Mouse (Mus musculus) adrenal gland, adult 2 months (tissue): ENCODE results near the gene Nfkbid. TPM values are rescaled to one million over a fixed set of nuclear protein-coding genes. Genes with fewer than 3 reads are reported as not detected.
A peak's percentile ranks its signal among the peaks of the same experiment; 100 is the strongest.

Source experiments
- DNase-seq: peaks from one replicate; pipeline ENCODE4 v3.0.0; 2021
- polyA plus RNA-seq: library from polyadenylated mRNA; depleted of rRNA; stranded (reverse); fragments of >200 nt; gene quantifications from 2 replicates; pipeline ENCODE4 v1.2.3, GENCODE M21; 2012
- total RNA-seq, 2 experiments: library from RNA; stranded (reverse); gene quantifications; 2 replicates each; pipeline ENCODE4 v1.2.3; 2021

Nfkbid gene
- total and polyA plus RNA-seq, 3 experiments = 1.1 to 4.1 (median 1.3) TPM

DNA sequence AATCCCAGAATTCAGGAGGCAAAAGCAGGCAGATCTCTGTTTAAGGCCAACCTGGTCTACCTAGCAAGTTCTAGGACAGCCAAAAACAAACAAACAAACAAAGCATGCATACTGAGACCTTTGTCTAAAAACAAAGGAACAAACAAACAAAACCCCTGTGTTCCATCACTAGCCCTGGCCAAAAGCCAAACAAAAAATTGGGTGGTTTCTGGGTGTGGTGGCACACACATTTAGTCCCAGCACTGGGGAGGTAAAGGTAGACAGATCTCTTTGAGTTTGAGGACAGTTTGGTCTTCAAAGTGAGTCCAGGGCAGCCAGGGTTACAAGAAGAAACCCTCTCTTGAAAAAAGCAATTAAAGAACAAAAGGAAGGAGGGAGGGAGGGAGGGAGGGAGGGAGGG, 7.8 kb downstream of the Nfkbid start:
- no peak for DNase-seq

DNA sequence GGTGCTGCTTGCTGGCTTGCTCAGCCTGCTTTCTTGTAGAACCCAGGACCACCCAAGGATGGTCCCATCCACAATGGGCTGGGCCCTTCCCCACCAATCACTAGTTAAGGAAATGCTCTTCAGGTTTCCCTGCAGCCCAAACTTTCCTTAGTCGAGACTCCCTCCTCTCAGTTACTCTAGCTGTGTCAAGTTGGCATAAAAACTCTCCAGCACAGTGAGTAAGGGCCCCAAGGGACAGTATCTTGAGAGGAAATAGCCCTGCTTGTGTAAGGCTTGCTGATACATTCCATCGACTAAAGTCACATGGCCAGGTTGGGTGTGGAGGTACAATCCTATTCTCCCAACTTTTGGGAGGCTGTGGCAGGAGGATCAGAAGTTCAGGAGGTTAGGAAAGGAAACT, 8.7 kb downstream of the Nfkbid start:
- DNase-seq = no peak

DNA sequence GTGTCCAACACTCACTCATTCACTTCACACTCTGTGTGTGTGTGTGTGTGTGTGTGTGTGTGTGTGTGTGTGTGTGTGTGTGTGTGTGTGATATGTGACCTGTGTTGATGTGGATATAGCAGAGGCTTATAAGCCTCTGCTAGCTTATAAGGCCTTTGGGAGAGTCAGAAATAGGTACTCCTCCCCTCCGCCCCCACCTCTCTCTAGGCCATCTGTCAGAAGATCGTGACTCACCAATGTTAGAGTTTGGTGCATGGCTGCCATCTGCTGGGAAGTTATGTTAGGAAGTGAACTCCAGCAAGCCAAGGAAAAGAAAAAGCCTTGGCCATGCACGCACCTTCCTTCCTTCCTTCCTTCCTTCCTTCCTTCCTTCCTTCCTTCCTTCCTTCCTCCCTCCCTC, 10.3 kb downstream of the Nfkbid start:
- DNase-seq = peak; percentile 71

DNA sequence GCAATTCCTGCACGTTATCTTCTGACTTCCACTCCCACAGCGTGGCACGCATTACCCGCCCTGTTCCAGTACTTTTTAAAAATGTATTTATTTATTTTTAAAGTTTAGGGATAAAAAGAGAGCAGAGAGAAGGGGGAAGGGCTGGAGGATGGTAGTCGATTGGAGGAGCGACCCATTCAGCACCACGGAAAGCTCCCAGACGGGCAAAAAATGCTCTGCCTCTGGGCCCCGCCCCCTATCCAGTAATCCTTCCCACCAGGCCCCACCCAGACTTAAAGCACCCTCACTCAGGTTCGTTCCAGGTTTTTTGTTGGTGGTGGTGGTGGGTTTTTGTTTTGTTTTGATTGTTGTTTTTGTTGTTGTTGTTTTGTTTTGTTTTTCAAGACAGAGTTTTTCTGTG, 12.7 kb downstream of the Nfkbid start:
- peak; percentile 70 for DNase-seq

DNA sequence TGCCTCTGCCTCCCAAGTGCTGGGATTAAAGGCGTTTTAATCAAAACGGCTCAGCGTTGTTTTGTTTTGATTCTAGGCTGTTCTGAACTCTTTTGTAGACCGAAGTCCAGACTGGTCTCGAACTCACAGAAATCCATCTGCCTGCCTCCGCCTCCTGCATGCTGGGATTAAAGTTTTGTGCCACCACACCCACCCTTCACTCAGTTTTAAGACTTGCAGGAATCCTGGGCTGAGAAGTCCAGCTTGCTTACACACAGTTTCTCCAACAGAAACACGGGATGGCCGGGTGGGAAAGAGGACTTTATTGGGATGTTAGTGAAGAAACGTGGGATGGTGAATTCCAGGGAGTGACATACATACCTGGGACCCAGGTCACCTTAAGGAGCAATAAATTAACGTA, 13.2 kb downstream of the Nfkbid start:
- no peak for DNase-seq

DNA sequence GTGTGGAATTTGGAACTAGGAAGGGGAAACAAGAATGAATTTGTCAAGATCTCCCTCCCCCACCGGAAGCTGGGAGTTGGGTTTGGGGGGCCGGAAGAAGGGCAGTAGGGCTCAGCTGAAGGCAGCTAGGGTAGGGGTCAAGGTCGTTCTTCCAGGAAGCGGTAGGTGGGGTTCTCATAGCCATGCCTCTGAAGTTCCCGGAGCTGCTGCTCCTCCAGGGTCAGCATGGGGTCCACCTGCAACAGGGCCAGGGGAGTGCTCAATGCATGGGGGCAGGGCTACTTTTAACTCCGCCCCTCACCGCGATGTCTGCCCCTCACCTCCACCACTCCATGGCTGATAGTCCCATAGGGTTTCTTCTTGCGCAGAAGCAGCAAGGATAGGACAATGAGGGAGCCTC, 13.6 kb downstream of the Nfkbid start:
- no peak for DNase-seq

DNA sequence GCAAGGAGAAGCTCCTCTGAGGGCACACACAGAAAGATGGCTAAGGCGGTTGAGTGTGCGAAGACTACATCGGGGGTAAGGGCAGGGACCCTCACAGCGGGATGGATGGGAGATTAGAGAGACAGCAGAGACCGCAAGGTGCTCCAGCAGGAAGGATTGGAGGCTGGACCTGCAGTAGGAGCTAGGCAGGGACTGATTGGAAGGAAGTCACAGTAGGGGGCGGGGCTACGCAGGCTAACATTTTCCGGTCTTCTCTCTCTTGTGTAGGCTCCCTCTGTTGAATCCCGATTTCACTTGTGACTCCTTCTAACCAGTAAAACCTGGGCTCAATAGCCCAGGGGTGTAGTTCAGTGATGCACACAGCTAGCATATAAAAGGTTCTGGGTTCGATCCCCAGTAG, 15.3 kb downstream of the Nfkbid start:
- DNase-seq = no peak

DNA sequence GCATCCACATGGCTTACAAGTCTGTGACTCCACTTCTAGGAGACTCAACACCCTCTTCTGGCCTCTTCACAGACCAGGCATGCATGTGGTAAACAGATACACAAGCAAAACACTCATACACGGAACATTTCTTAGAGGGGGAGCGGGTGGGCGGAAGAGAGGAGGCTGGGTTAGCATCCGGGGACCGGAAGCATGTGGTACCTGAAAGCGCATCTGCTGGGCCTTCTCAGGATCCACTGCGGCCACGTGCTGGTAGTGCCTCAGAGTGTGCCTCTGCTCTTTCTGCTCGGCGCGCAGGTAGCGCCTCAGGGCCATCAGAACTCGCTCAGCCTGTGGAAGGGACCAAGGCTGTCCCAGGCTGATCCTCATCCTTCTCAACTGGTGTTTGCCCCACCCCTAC, 18.2 kb downstream of the Nfkbid start:
- DNase-seq = no peak

DNA sequence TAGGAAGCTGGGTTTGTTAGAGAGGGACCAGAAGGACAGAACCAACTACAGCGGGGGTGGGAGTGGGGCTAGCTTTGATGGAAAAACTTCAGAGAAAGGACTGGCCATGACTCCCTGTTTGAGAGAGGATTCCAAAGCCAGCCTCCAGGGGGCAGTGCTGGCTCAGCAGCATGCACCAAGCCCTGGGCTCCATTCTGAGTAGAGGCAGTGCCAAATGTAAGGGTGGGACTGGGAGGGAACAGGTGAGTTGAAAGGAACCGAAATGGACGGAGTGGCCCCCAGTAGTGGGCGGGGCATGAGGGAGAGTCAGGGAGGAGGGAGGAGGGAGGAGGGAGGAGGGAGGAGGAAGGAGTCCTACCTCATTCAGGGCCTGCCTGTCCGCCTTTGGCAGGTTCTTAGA, 19.2 kb downstream of the Nfkbid start:
- DNase-seq = peak; percentile 57

DNA sequence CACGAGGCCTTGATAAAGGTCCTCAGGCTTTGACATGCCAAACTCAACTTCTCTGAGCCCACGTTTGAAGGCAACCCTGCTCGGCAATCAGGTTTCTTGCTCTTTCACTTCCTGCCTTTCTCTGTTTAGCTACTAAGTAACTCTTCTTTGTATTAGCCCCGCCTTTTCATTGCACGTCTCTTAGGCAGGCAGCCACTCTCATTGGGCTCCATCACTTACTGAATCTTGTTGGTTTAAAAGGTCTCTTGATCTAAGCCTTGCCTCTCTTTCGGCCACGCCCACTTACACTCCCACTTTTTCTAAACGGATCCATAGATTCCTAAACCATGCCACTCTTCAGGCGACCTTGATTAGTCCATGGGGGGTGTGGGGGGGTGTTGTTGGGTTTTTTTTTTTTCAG, 22.2 kb downstream of the Nfkbid start:
- DNase-seq = no peak

DNA sequence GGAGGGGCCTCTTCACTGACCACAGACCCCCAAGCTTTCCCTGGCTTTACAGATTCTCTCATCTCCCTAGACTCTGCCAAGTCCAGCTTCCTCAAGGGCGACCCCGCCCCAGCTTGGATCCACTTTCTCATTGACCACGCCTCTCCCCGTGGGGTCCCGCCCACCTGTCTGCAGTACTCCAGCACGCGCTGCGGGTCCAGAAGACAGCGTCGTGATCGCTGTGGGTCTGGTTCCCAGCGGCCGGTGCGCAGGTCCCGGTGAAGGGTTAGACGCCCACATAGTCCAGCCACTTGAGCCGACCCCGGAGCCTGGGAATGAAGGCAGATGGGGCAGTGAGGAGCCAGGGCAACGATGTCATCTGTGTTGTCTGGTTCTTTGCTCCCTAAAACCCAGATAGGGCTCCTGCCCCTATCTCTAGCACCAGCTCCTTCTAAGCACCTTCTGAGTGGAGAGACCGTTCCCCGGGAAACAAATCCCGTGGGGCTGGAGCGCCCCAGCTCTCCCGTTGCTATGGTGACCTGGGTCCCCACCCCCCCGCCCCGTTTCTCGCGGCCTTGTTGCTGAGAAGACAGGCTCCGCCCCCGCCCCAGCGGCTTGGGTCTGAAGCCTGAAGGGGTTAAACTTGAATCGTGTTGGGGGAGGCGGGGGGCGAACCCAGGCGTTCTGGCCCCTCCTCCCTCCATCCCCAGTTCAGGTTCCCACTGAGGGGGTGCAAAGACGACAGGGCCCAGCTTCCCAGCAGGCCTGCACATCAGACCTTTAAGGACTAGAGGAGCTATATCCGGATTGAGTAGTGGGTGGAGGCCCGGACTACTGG, 22.8 kb downstream of the Nfkbid start:
- peak; percentile 70 for DNase-seq

DNA sequence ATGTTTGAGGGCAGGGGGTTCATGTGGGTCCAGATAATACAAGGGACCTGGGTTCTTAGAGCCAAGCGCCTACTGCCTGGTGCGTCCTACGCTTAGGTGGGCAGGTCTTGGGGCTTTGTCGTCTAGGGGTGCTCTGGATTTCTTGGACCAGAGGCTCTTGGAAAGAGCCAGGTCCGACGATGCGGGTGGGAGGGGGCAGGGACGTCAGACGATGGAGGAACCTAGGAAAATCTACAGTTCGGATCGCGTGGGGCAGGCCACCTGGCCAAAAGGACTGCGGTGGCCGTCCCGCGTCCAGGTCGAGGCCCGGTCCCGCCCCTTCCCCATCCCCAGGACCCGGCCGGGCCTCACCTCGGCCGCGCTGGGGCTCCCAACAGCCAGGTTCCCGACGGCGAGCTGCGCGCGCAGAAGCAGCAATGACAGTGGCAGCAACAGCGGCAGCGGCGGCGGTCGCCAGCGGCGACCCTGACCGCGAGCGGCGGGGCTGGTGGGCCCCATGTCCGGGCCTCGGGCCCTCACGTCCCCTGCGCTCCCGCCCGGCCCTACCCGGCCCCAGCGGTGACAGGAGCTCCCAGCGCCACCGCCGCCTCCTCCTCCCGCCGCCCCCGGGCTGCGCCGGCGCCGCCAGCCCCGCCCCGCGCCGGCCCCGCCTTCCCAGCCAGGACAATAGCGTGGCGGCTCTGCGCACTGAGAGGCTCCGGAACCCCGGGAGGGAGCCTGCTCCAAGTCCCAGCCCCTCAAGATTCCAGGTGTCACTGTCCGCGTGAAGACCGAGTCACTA, 23.6 kb downstream of the Nfkbid start, which contains the start of gene Aplp1:
TSS of gene Aplp1 (minus strand) at position 565 of the 781 bp plus-strand sequence.
- peak; percentile 81 for DNase-seq

DNA sequence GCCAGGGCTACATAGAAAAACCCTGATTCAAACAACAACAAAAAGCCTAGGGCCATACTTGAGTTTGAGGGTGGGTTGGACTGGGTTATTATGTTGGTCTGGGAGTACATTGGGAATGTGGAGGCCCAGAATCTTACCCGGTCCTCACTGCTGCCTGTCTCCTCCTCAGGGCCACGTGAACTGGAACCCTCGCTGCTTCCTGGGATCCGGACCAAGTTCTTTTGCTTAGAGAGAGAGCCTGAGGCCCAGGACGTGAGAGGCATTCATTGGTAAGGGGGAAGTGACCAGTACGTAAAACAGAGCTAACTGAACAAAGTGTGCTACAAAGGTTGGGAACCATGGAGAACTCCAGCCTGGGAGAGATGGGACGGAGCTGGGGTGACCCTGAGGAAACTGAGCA, 28.7 kb downstream of the Nfkbid start:
- no peak for DNase-seq

DNA sequence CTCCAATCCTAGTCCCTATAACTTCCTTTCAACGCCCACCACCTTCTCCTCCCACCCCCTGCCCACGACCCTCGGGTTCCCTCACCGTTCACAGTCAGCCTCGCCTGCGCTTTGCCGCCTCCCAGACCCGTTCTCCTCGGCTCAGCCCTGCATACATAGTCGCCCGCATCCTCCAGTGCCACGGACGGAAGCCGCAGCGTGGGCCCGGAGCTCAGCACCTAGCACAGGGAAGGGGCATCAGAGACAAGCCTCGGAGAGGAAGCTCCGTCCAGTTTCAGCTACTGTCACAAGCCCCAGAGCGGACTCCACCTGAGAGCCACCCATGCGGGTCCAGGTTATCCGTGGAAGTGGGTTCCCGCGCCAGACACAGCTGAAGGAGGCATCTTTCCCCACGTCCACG, 31.8 kb downstream of the Nfkbid start:
- DNase-seq = no peak

DNA sequence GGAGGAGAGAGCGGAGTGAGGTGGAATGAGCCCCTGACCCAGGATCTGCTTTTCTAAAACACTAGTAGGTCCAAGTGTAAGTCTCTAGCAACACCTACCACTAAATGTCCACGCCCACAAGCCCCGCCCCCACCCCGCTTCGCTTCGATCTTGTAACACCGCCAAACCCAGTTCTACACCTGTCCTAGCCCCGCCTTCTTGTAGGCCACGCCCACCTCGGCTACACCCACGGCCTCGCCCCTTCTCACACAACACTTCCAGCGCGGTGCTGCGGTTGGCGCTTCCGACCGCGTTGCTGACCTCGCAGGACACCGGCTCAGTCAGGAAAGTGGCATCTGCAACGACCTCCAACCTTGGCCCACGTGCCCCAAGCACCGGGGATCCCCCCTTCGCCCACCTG, 32.2 kb downstream of the Nfkbid start:
- DNase-seq = peak; percentile 29

DNA sequence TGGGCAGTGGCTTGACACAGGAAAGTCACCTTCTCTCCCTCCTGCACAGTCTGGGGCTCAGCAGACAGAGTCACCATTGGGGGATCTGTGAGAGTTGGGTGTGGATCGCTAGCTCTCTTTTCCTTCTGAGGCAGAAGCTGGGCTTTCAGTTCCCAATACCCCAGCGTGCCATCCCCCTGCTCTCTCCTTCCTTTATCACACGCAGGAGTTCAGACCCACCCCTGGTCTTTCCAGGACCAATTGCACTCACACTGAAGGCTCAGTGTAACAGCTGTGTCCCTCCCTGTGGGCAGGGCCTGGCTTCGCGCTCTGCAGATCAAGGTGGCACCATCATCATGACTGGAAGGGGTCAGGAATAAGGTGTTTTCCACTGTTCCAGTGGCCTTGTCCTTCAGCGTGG, 32.7 kb downstream of the Nfkbid start:
- DNase-seq = no peak

DNA sequence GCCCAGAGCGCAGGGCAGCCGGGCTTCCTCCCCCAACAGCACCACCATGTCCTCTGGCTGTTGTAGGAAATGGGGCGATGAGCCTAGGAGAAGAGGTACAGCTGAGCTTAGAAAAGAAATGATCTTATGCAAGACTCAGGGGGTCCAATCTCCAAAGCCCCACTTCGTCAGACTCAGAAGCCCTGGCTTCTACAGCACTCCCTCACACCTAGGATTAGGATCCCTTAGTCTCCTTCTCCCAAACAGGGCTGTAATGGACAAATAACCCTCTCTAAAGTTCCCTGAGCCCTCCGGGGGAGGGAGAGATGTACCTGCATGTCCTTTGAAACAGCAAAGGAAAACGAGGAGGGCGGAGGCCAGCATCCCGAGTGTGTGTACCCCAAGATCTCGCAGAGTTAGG, 35.0 kb downstream of the Nfkbid start:
- no peak for DNase-seq

DNA sequence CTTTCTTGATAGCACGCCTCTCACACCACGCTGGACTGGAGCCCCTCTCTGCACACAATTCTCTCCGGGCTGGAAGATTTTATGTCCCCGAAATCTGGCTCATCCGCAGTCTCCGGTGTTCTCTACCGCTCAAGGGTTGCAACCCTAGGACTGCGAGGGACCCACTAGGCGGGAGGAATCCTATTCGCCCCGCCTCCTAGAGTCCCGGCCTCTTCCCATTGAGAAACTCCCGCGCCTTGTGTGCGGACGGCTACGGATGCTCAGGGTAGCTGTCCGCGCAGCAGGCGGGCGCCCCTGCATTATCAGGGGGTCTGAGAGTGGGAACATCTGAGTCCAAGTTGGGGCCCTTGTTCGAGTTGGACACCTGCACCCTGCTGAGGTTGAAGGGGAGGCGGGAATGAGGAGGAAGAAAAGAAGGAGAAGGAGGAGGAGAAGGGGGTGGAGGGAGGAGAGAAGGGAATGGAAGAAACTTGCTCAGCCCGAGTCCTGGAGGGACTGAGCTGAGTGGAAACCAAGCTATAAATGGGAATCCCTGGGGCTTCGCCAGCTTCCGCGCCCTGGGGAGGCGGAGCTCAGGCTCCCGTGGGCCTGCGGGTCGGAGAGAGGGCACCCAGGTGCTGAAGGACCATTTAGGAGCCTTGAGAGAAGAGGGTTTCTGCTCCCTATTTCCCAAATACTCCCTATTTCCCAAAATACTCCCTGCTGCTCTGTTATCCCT, 35.5 kb downstream of the Nfkbid start:
- DNase-seq = no peak

DNA sequence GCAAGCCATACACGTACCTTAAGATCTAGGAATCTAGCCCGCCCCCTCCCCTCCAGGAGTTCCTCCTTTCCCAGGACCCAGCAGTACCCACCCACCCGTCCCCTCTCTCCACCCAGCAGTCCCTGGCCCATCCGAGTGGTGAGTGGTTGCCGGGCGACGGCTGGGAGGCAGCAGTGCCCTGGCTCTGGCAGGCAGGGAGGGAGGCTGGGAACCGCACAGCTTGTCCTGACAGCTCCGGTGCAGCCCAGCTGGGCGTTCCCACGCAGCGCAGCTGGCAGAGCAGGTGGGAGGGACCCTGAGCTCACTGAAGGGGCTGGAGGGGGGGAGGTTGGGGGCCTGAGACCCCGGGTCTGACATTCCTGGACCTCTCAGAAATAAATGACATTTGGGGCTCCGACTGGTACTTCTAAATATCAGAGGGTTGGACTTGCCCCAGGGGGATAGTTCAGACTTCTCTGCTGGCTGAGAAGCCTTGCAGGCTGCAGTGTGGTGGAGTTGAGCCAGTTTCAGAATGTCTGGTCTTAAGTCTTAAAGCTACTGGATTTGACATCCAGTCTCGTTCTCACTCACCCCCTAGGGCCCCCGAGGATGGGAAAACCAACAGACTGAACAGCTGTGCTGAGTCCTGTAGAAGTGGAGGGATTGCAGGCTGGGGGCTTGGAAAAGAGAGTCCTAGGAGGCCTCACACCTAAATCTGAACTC, 36.2 kb downstream of the Nfkbid start, which contains the start of the genes Kirrel2 and Nphs1:
TSS of gene Kirrel2 (minus strand) at position 62 of the 702 bp plus-strand sequence.
TSS of gene Nphs1 (plus strand) at position 687 of the 702 bp plus-strand sequence.
- no peak for DNase-seq

DNA sequence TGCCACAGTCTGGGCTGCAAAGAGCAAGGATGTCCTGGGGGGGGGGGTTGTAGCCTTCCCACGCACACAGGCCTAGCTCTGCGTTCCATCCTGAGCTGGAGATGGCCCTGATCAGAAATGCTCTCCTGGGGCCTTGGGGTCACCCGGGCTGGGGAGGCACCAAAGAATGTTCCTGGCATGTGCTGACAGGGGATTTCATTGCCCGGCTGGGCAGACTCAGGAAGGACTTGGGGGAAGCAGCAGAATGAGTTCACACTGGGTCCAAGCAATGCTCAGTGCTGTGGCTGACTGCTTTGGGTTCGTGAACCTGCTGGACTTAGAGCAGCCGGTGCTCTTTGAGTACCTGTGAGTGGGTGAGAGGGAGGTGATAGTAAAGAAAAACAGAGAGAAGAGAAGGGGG, 38.0 kb downstream of the Nfkbid start:
- DNase-seq = no peak

DNA sequence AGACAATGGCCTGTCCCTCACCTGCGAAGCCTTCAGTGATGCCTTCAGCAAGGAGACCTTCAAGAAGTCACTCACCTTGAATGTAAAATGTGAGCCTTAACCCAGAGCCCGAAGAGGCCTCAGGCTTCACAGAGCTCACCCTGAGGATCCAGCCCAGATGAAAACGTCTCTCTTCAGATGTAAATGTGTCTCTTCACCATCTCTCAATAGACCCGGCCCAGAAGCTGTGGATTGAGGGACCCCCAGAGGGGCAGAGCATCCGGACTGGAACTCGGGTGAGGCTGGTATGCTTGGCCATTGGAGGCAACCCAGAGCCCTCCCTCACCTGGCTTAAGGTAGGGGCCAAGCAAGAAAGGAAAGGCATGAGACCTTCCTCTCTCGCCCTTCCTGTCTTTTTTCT, 42.0 kb downstream of the Nfkbid start:
- DNase-seq = no peak

DNA sequence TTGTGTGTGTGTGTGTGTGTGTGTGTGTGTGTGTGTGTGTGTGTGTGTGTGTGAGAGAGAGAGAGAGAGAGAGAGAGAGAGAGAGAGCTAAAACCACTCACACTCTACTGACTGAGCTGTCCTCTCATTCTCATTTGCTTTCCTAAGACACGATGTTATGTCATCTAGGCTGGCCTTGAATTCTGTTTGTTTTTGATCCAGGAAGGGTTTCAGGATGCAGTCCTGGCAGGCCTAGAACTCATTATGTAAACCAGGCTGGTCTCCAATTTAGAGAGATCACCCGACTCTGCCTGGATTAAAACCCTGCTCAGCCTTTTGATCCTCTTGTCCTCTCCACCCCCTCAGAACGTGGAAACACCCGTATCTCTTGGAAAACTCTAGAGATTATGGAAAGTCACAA, 42.5 kb downstream of the Nfkbid start:
- DNase-seq = no peak
